Mouse (Mus musculus): ENCODE data around the gene Tas1r2.

Gene Tas1r2

GRCm38 (mm10) chr4:139710467-139711334, 57.4 kb downstream of the Tas1r2 start:
- DNase-seq = no peak

- no peak for DNase-seq
Observed at GRCm38 (mm10) chr4:139715241-139715932, 62.0 kb downstream of the Tas1r2 start.

- no peak for DNase-seq
Observed at GRCm38 (mm10) chr4:139716477-139717169, 63.3 kb downstream of the Tas1r2 start.

- DNase-seq = no peak
Observed at GRCm38 (mm10) chr4:139718978-139719377, 65.6 kb downstream of the Tas1r2 start.

All from lung, postnatal 4 days (tissue).